11 mouse cellular contexts compared by ENCODE assay signal in genomic region chr1:60652570-60653011, GRCm38 (mm10).
DNase-seq lines count a peak whose midpoint lies in the region; ATAC-seq lines count a peak whose summit lies in the region.
"Had no signal": no experiment of that assay in that cellular context is flagged by ENCODE, and none has a peak within 500 bp of the region (broad histone marks: within the 10 kb centered on the region; RNA-seq: fewer than 3 reads in every experiment).

No protein-coding gene starts in this region.

- H3K27me3 ChIP-seq in heart, embryonic 13.5 days (replicated peaks) = no peaks in the 10 kb centered on the region

- H3K4me1 ChIP-seq in heart, embryonic 13.5 days = peaks cover 73% of the 10 kb centered on the region

- H3K27ac ChIP-seq in heart, embryonic 13.5 days (replicated peaks) = peak overlapping the region; percentile 75
- H3K27ac ChIP-seq: hindbrain, postnatal 0 days had no signal

- no peak overlapping the region for H3K4me2 ChIP-seq in heart, embryonic 13.5 days

- no peak overlapping the region for H3K4me3 ChIP-seq in heart, embryonic 13.5 days

- peak; percentile 62; the same call in 1 of the 2 replicates for ATAC-seq in heart, embryonic 13.5 days (ENCODE audit: extremely low read depth, insufficient number of reproducible peaks, low FRiP score, low TSS enrichment)
- ATAC-seq: forebrain, embryonic 16.5 days; hindbrain, postnatal 0 days had no signal

- 0 out of 2 replicates have a peak, but pooled peaks cover 5% of the 10 kb centered on the region for H3K9me3 ChIP-seq in heart, embryonic 13.5 days

- WGBS in heart, embryonic 13.5 days = 32% methylated on average over 4 of the region's 4 CpGs

- no peak overlapping the region for H3K9ac ChIP-seq in heart, embryonic 13.5 days

- intact Hi-C loops in heart, postnatal 14 days (cut with DNase I) = loop anchor here (5.0 kb wide), 1 partner anchor 85 kb away; the partner anchor contains the start of gene Raph1

- DNase-seq in heart, adult 18-20 months = peak; percentile 68 to 83
- no peak for DNase-seq in heart, postnatal 14 days
- DNase-seq in CD4-positive, CD25-positive, alpha-beta regulatory T cell, adult 2 months (ENCODE audit: low read depth, low spot score) = peak; percentile 55
- DNase-seq in lung, postnatal 4 days = peak; percentile 38 to 53
- DNase-seq in spleen, adult 12 weeks (ENCODE audit: low spot score) = no peak
- no peak for DNase-seq in cerebellum, postnatal 4 days (ENCODE audit: low spot score in 2 of 2)
- DNase-seq in adrenal gland, adult 18-20 months (ENCODE audit: low spot score in 2 of 2) = no peak
- DNase-seq: B cell, adult 2 months had no signal

- no peaks in the 10 kb centered on the region for H3K36me3 ChIP-seq in heart, embryonic 13.5 days

Comparison
In these comparisons a context has a peak if more than half of its experiments do, and no peak if none do; other contexts are left out.
1. DNase-seq: peak in heart, adult 18-20 months (2 of 2), CD4-positive, CD25-positive, alpha-beta regulatory T cell, adult 2 months (single experiment) and lung, postnatal 4 days (2 of 2); none in heart, postnatal 14 days (0 of 2), spleen, adult 12 weeks (single experiment), cerebellum, postnatal 4 days (0 of 2) and adrenal gland, adult 18-20 months (0 of 2).